Mouse (Mus musculus): ENCODE data around the gene Stambpl1.

Stambpl1 gene

GRCm38 (mm10) chr19:34240273-34241039 lies 48.4 kb downstream of the Stambpl1 start:
- DNase-seq (ENCODE audit: low spot score in 2 of 2): no peak

GRCm38 (mm10) chr19:34241247-34241915 lies 49.4 kb downstream of the Stambpl1 start:
- DNase-seq (ENCODE audit: low spot score in 2 of 2): peak in 1 of 2 experiments; percentile 66

- no peak for DNase-seq (ENCODE audit: low spot score in 2 of 2)
Observed at GRCm38 (mm10) chr19:34242925-34243324, 50.9 kb downstream of the Stambpl1 start.

- peak; percentile 49 to 81 for DNase-seq (ENCODE audit: low spot score in 2 of 2)
Observed at GRCm38 (mm10) chr19:34244056-34244455, 52.0 kb downstream of the Stambpl1 start.

DNA sequence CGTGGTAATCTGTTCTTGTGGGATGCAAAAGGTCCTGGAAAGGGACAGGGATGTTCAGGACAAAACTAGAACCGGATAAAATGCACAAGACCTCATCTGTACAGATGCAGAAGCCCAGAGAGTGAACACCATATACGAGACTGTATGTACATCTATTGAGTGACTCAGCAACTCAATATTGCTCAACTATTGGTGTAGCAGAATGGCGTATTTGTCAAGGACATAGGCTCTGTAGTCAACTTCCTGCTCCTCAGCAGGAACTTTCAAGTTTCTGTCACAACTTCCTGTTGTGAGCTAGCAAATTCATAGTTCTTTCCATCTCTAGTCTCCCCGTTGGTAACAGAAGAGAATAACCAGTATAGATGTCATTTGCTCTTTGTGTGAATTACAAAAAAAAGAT lies 56.5 kb downstream of the Stambpl1 start:
- no peak for DNase-seq (ENCODE audit: low spot score in 2 of 2)

DNA sequence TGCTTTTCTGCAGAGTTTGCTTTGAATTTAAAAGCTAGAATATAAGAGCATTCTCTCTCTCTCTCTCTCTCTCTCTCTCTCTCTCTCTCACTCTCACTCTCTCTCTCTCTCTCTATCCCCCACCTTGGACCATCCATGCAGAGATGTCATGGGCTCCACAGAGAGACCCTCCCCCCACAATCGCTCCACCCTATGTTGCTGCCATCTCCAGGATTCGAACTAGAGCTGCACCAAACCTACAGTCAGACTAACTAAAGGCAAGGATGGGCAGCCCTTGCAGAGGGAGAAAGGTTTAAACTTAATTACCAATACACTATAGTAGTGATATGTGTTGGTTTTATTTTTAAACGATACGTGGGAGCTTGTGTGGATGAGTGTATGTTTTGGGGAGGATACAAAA lies 58.6 kb downstream of the Stambpl1 start:
- DNase-seq (ENCODE audit: low spot score in 2 of 2): no peak

GRCm38 (mm10) chr19:34251900-34252299 lies 59.9 kb downstream of the Stambpl1 start:
- DNase-seq (ENCODE audit: low spot score in 2 of 2): no peak

GRCm38 (mm10) chr19:34252450-34252849 lies 60.4 kb downstream of the Stambpl1 start:
- no peak for DNase-seq (ENCODE audit: low spot score in 2 of 2)

DNA sequence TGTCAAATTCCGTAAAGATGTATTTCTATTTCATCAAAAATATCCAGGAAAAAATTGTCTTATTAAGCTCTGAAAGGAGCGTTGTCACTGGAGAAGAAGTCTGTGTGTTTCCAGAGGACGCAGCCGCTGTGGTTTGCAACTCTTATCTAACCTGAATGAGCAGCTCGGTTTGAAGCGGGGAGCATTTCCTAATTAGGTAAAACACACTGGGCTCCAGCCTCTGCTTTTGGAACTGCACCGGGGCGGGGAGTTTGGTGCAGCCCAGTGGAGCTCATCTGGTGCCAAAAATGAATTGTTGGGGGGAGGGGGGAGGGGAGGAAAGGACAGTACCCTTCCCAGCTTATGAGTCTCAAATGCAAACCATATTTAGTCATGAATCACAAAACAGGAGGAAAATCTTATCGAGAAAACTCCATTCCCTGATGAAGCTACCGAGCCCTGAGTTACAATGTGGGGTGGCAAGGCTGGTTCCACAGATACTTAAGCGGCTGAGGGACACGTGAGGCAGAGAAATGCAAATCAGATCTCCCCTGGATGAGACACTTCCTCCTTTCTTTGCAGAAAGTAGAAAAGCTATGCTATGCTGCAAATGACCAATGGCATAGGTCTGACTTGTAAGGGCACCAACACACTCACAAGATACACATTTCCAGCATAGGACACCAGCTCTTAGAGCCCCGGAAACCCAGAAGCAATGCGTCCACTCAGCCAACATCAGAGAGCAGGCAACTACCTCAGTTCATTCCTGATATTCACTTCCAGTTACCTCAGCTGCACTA lies 62.3 kb downstream of the Stambpl1 start:
- DNase-seq (ENCODE audit: low spot score in 2 of 2): peak in 1 of 2 experiments; percentile 22

DNA sequence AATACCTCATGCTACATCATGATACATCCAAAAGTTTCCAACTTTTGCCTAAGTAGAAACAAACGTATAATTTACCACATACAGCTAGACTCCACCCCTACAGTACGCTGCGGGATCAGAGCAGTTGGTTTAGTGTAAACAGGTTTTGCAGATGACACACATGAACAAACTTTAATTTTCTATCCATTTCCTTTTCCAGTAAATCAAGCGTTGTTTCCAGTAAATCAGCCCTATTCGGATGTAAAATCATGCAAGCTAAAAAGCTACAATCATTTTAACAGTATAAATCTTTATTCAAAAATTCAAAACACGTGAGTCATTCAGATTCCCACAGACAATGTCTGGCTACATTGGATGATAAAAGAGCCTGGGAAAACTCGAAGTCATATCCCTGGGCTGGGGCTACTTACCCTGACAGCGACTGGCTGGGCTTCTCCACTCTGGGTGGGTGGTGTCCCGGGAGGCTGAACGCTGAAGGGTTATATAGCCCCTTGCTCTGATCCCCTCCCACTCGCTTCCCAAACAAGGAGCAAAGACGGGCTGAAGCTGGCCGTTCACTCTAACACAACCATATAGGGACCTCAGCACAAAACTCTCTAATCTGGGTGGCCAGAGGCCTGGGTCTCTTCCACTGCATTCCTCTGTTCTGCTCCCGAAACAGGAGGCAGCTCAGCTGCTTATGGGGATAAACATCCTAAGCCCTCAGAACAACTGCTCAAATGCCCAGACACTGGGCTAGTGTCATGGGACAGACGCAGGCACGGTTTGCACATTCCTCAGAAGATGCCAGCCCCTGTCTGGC lies 63.1 kb downstream of the Stambpl1 start, which contains the start of gene Acta2:
Acta2 (minus strand) TSS at position 711 of the 802 bp plus-strand sequence.
- no peak for DNase-seq (ENCODE audit: low spot score in 2 of 2)

GRCm38 (mm10) chr19:34256149-34256548 lies 64.1 kb downstream of the Stambpl1 start:
- DNase-seq (ENCODE audit: low spot score in 2 of 2): no peak

DNA sequence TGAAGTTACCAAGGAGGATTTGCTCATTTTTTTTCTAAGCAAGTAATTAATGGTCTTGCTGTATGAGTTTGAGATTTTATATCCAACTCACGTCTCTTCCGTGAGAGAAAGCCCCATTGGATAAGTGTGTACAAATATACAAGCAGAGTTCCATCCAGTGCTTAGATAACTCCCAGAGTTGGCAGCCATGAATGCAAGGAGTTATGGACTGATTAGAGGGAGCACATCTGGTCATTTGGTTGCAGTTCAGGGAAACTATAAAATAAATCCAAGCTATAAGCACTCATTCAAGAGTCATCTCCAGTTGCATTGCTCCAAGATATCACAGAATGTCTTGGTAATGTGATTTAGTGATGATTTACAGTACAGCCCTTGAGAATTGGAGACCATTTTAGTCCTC lies 64.9 kb downstream of the Stambpl1 start:
- no peak for DNase-seq (ENCODE audit: low spot score in 2 of 2)

DNA sequence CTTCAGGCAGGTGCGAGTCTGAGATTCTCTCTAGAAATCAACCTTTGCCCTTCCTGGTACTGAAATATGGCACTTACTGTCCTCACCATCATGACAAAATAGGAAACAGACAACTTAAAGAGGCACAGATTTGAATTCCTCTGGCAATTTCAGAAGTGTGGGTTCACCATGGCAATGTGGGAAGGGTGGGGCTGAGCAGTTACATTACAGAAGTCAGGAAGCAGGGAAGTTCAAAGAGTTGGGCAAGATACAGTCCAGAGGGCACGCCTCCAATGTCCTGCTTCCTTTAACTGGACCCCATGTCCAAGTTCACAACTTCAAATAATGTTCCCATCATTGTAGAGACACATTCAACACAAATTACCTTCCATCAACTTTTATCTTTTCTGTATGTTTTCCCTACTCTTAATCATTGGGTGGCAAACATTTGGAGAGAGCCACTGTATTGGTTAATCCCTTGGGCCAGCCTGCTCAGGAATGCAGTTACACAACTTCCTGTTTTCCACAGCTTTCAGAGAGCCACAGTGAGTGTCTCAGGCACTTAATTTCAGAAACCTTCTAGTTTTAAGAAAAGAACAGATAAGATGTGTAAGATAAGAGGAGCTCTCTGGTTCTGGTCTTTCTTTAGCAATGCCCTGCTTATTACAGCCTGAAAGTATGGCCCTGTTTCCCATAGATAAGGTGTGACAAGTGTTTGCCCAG lies 70.4 kb downstream of the Stambpl1 start:
- DNase-seq (ENCODE audit: low spot score in 2 of 2): no peak

GRCm38 (mm10) chr19:34265604-34266193 lies 73.7 kb downstream of the Stambpl1 start:
- no peak for DNase-seq (ENCODE audit: low spot score in 2 of 2)

DNA sequence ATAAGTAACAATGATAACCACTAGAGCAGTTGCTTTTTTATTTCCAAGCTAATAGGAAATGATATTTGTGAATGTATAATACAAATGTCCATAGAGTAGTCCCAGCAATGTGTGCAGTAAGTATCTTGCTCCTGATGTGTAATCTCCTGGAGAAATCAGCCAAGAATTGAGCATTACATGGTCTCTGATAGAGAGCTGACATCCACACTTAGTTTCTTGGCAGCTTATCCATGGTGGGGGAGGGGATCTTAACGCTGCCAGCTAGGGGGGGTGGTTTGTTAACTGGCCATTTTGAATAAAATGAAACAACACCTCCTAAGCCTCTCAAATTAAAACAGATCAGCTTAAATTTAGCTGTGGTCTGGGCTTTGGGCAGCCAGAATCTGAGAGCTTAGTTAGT lies 77.0 kb downstream of the Stambpl1 start:
- DNase-seq (ENCODE audit: low spot score in 2 of 2): no peak

DNA sequence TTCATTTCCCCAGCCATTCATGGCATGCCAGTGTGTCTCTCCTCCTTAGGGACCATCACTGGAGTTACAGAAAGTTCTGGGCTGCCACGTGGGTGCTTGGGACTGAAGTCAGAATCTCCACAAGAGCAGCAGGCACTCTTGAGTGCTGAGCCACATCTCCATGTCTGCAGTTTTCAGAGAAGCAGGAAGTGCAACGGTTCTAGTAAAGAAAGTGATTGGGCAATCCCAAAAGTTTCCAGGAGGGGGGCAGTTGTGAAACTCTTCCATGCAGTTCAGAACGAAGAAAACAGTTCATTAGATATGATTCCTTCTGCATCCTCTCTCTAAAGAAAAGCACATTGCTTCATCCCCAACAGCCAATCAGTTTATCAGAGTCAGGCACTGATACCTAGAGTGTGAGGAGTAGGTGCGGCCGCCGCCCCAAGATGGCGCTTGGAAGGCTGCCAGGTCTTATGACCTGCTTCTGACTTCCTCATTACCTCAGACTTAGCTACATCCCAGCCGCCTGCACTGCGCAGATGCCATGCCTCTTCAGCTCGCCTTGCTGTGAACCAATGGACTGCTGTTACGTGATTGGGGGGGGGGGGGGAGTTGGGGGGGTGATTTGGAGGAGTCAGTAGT lies 78.2 kb downstream of the Stambpl1 start:
- no peak for DNase-seq (ENCODE audit: low spot score in 2 of 2)

DNA sequence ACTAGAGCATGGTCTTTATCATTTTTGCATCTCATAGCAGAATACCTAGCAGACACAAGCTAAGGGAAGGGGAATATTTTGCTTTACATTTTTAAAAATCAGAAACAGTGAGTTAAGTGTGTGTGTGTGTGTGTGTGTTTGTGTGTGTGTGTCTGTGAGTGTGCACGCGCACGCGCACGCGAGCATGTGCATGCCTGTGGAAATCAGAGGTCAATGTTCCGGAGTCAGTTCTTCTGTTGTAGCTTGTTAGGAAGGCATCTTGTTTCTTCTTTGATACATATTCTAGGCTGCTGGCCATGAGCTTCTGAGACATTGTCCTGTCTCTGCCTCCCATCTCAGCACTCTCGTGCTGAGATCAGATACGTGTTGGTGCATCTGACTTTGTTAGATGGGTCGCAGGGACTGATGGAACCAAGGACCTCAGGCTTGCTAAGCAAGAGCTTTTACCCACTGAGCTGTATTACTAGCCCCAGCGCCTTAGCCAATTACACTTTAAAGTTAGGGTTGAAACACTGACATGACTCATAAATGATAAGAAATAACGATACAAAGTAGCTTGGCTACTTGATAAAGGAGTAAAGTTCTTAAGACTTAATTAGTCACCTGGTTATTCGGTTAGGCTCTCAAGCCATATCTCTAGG lies 78.9 kb downstream of the Stambpl1 start:
- no peak for DNase-seq (ENCODE audit: low spot score in 2 of 2)

DNA sequence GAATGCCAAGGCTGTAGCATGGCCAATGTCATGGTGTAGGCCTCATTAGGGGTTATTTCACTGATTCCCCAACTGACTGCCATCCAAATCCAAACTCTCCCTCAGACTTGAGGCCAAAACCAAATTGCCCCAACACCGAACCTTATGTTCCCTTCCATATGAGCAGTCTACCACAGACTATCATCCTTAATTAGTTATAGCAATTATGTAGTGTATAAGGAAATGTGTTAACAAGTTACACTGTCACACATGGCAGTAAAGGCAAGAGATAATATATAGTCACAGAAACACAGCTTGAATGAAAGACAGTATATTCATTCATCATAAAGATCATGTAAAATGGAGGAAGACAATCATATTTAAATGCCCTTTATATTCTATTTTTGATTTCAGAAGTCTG lies 81.0 kb downstream of the Stambpl1 start:
- no peak for DNase-seq (ENCODE audit: low spot score in 2 of 2)

GRCm38 (mm10) chr19:34278078-34278477 lies 86.0 kb downstream of the Stambpl1 start:
- DNase-seq (ENCODE audit: low spot score in 2 of 2): no peak

- no peak for DNase-seq (ENCODE audit: low spot score in 2 of 2)
Observed at GRCm38 (mm10) chr19:34283614-34284013, 91.6 kb downstream of the Stambpl1 start.
